Mouse (Mus musculus) ovary, adult 2 months (tissue): Measurements from ENCODE around the gene Slc15a3. TPM values are rescaled to one million over a fixed set of nuclear protein-coding genes. Genes with fewer than 3 reads are reported as not detected.

Source experiments
- polyA plus RNA-seq: library from polyadenylated mRNA; depleted of rRNA; stranded (reverse); fragments of >200 nt; gene quantifications from 2 replicates; pipeline ENCODE4 v1.2.3, GENCODE M21; 2012; rRNA removed

Slc15a3 gene
- 9.7 and 11.8 TPM in 2 replicates for polyA plus RNA-seq

DNA sequence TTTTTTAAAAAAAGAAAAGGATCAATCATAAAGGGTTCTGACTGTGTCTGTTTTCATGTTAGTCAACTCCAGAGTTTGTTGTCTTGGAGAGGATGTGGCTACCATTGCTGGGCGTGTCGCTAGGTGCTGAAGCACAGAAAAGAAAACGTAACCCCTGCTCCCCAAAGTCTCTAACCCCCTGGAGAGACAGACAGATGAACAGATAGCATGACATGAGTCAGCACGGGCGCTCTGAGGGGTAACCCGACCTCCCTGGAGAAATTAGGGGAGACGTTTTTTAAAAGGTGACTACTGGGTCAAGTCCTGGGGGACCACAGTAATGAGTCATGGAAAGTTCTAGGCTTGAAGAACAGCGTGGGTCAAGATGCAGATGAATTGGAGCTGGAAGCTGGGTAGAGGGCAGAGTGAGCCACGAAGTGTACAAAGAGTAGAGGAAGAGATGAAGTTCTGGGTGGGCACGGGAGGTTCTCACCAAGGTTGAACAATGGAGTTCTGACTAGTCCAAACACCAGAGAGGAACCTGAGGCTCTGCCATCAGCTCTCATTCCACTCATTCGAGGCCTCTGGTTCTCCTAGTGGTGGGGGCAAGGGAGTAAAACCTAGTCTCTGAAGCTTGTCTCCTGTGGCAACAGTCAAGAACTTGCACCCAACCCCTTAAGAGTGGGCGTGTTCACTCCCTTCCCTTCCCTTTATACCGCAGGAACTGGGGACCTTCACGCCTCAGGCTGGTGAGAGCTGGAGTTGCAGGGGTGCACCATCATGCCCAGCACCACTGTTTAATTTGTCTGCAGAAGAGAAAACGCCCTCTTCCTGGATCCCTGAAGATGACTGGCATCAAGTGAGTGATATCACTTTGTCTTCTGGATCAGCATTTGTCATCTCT is at the start of gene Slc15a3:
Gene Slc15a3, plus strand, starts transcription at position 718 of the 883 bp plus-strand sequence.

DNA sequence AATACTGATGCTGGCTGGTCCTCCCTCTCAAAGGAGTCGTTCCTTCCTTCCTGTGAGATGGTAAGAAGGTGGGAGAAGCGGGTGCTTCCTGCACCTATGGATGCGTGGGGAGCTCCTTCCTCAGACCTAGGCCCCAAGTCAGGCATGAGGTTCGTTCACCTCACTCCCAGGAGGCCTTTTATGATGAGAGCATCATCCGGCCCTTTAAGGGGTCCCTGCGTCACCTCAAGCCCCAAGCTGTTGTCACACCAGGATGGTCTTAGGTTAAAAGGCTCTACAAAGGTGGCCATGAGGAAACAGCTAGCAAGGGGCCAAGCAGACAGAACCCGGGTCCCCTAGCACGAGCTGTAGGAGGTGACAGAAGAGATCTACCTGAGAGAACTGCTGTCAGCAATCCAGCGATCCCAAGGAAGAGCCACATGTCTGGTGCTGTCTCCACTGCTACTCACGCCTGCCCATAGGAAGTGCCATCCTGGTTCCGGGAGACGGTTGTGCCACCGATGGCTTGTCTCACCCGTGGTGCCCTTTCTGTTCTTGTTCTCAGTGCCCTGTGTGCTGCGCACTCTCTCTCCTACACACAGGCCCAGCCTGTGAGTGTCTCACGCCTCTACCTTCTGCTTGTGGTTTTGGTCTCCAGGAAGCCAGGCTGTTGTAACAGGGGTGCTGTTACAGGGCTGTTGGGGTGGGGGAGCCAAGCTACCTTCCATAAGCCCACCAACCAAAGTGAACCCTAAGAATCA is 9.9 kb upstream of the Slc15a3 start, which contains the start of gene Cd6:
Gene Cd6, minus strand, starts transcription at position 623 of the 740 bp plus-strand sequence.

DNA sequence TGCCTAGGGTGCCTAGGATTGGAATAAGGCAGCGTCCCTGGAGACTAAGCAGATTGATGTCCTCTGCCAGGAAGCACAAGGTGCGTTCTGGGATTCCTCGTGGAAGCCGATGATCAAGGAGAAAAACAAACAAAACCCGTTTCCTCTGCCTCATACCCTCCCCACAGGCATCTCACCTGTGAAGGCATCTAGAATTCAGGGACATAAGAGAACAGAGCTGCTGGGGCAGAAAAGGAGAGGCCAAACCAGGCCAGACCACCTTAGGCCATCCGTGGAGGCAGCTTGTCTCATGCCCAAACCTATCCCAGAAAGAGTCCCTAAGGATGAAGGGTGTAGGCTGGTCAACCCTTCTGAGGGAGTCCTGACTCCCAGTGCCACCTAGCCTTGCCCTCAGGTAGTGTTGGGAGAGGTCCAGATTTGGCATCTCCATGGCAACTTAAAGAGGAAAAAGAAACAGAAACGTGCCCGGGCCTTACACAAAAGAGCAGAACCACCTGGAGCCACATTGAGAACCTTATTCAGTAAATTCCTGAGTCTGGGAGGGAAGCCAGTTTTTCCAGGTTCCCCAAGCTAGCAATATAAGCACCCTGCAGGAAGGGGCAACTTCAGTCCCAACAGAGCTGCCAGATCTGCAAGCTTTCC is 30.5 kb downstream of the Slc15a3 start, which contains the start of gene Tmem132a:
Gene Tmem132a, minus strand, starts transcription at position 55 of the 642 bp plus-strand sequence.

DNA sequence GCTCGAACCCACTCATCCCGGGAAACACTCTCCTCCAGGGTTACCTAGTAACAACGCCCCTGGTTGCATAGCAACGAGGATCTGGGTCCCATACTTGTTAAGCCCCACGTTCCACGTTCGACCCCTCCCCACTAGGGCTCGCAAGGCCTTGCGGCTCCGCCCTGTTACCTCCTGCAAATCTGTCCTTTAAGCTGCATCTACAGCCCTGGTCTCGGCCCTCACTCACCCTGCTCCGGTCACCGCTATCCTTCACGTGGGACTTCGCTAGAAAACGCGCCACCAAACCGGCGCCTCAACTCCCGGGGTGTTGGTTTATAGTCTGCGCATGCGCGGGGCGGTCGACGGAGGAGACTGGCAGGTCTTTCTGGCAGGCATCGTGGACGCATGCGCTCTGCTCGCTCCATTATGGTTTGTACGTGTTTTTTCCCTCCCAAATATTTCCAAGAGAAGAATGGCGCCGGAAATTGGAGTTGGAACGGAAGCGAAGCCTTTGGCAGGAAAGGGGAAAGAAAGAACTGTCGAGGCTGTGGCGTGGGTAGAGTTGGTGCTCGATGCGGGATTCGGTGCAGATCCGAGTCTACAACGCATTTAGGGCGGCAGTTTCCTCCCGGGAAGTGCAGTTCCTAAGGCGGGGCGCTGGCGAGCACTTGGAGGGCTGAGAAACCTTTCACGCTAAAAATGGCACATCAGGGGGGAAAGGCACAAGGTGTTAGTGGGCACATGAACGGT is 42.1 kb downstream of the Slc15a3 start, which contains the start of gene Tmem109:
Gene Tmem109, minus strand, starts transcription at position 576 of the 729 bp plus-strand sequence.

DNA sequence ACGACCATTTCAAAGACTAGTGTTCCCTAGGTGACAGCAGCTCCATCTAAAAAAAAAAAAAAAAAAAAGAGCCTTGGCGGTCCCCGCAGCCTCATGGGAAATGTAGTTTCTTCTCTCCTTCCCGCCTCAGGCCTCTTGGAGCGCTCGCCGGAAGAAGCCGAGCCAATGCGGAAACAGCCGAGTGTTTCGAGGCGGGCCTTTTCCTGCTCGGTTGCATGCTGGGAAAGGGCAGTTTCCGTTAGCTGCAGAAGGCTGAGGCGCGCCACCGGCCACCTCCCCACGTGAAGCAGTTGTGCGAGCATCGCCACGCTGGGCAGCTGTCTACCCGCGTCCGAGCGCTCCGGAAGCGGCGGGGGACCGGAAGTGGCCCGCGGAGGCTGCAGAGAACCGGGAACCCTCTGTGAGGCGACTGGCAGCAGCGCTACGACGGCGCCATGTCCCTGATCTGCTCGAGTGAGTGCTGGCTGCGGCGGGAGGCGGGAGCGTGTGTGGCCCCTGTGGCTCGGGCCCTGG is 55.5 kb downstream of the Slc15a3 start, which contains the start of gene Prpf19:
Gene Prpf19, plus strand, starts transcription at position 216 of the 513 bp plus-strand sequence.

Other genes starting within 250 kb of the Slc15a3 start
- gene Ddb1, start 234.4 kb upstream of the Slc15a3 start, polyA plus RNA-seq = 140 and 182 TPM in 2 replicates
- 17.7 and 18.7 TPM in 2 replicates for gene Tkfc, start 234.1 kb upstream of the Slc15a3 start, polyA plus RNA-seq
- 0.47 and 1.0 TPM in 2 replicates for gene Vwce, start 205.5 kb upstream of the Slc15a3 start, polyA plus RNA-seq
- 1.4 and 2.0 TPM in 2 replicates for gene Pga5, start 161.7 kb upstream of the Slc15a3 start, polyA plus RNA-seq
- 31.6 and 39.4 TPM in 2 replicates for gene Vps37c, start 151.0 kb upstream of the Slc15a3 start, polyA plus RNA-seq
- gene Cd5, start 100.7 kb upstream of the Slc15a3 start, polyA plus RNA-seq = 0.25 and 0.53 TPM in 2 replicates
- gene Cd6, start 9.7 kb upstream of the Slc15a3 start, polyA plus RNA-seq = 0.24 and 1.2 TPM in 2 replicates
- gene Tmem132a, start 30.2 kb downstream of the Slc15a3 start, polyA plus RNA-seq = 155 and 161 TPM in 2 replicates
- gene Tmem109, start 42.3 kb downstream of the Slc15a3 start, polyA plus RNA-seq = 150 and 163 TPM in 2 replicates
- 428 and 499 TPM in 2 replicates for gene Prpf19, start 55.5 kb downstream of the Slc15a3 start, polyA plus RNA-seq
- gene Zp1, start 80.9 kb downstream of the Slc15a3 start, polyA plus RNA-seq = 42.9 and 63.2 TPM in 2 replicates
- gene Ptgdr2, start 97.4 kb downstream of the Slc15a3 start, polyA plus RNA-seq = 7.2 and 9.1 TPM in 2 replicates
- 9.0 and 11.2 TPM in 2 replicates for gene Ccdc86, start 109.5 kb downstream of the Slc15a3 start, polyA plus RNA-seq
- gene Ms4a10, start 134.9 kb downstream of the Slc15a3 start, polyA plus RNA-seq = 1.4 and 4.0 TPM in 2 replicates
- gene Ms4a15, start 153.5 kb downstream of the Slc15a3 start, polyA plus RNA-seq = 0.15 and 0.28 TPM in 2 replicates
- 0.39 and 0.58 TPM in 2 replicates for gene Ms4a18, start 178.3 kb downstream of the Slc15a3 start, polyA plus RNA-seq
- gene Ms4a8a, start 241.4 kb downstream of the Slc15a3 start, polyA plus RNA-seq = 1.2 and 1.4 TPM in 2 replicates